Mouse (Mus musculus) G1E (cell line): Measurements from ENCODE around the gene Nek7. TPM values are rescaled to one million over a fixed set of nuclear protein-coding genes. Genes with fewer than 3 reads are reported as not detected.

Source experiments
- ATAC-seq: 2 replicates; pipeline ENCODE4 v1.8.0; 2016; ENCODE audit warnings: mild to moderate bottlenecking; ENCODE audit not compliant: insufficient number of reproducible peaks, poor library complexity, low FRiP score, severe bottlenecking; ENCODE audit errors: extremely low read depth
- DNase-seq: peaks from one replicate; pipeline ENCODE4 v3.0.0; 2012; ENCODE audit warnings: low spot score
- H3K27me3 ChIP-seq: 2 replicates; pipeline ENCODE4 v1.6.1; 2012; ENCODE audit warnings: mild to moderate bottlenecking, low read length, inconsistent platforms; ENCODE audit not compliant: insufficient read depth
- H3K36me3 ChIP-seq: replicated peaks from 2 replicates; pipeline ENCODE3; 2012; ENCODE audit warnings: mild to moderate bottlenecking, inconsistent platforms
- H3K4me1 ChIP-seq: 2 replicates; pipeline ENCODE4 v1.6.1; 2012; ENCODE audit warnings: low read depth, low read length, inconsistent platforms, mixed read lengths; ENCODE audit not compliant: insufficient read depth
- H3K4me3 ChIP-seq: 2 replicates; pipeline ENCODE4 v1.5.1; 2012; ENCODE audit warnings: low read depth, mild to moderate bottlenecking, inconsistent platforms, low read length, moderate library complexity, mixed read lengths
- H3K9me3 ChIP-seq: replicated peaks from 2 replicates; pipeline ENCODE4 v1.6.1; 2012; ENCODE audit warnings: inconsistent platforms
- CTCF ChIP-seq: IDR thresholded peaks from 2 replicates; pipeline ENCODE4 v1.5.1; 2012; ENCODE audit warnings: low read depth, low read length, inconsistent platforms, mixed read lengths
- GATA1 ChIP-seq: IDR thresholded peaks from 2 replicates; pipeline ENCODE4 v1.6.1; 2012; ENCODE audit warnings: borderline replicate concordance, low read length, inconsistent platforms, mixed read lengths
- GATA2 ChIP-seq: IDR thresholded peaks from 2 replicates; pipeline ENCODE4 v1.6.1; 2012; ENCODE audit warnings: low read depth, low read length, inconsistent platforms, borderline replicate concordance
- POLR2AphosphoS5 ChIP-seq: IDR thresholded peaks from 2 replicates; pipeline ENCODE4 v1.6.1; 2012; ENCODE audit warnings: low read depth, low read length, inconsistent platforms; ENCODE audit not compliant: insufficient replicate concordance
- TAL1 ChIP-seq: conservative IDR thresholded peaks from 2 replicates; pipeline ENCODE4 v1.6.1; 2012; ENCODE audit warnings: low read depth, low read length, inconsistent platforms, mixed read lengths
- polyA plus RNA-seq: library from polyadenylated mRNA; stranded (reverse); fragments of >175 nt; gene quantifications from 2 replicates; pipeline ENCODE4 v1.2.3, GENCODE M21; 2012
- total RNA-seq, 2 experiments: library from RNA; stranded (forward) in 1 of 2; stranded (reverse) in 1 of 2; fragments of 200-1000 nt in 1 of 2; fragments of >200 nt in 1 of 2; fragmentation: Nextera tagmentation in 1 of 2; gene quantifications; 2 replicates each; pipeline ENCODE4 v1.2.3; 2014 to 2017

The Nek7 gene
- total and polyA plus RNA-seq, 3 experiments, result 14.7 to 67.3 (median 49.9) TPM

GRCm38 (mm10) chr1:138590451-138591022 lies 29.4 kb downstream of the Nek7 start:
- Histone ChIP-seq H3K36me3 (peaks cover 50% of the 10 kb centered on the region), H3K4me3 (no peak overlapping the region), H3K9me3 (no peaks in the 10 kb centered on the region), H3K4me1 (no peaks in the 10 kb centered on the region), H3K27me3 (no peaks in the 10 kb centered on the region)
- TF ChIP-seq GATA2, result no peak
- no peak for TF ChIP-seq GATA1
- TF ChIP-seq TAL1, result no peak
- TF ChIP-seq CTCF, result no peak
- no peak for TF ChIP-seq POLR2AphosphoS5
- no peak for DNase-seq
- ATAC-seq, result no peak

- Histone ChIP-seq H3K36me3 (peaks cover 52% of the 10 kb centered on the region), H3K4me1 (no peaks in the 10 kb centered on the region), H3K9me3 (no peaks in the 10 kb centered on the region), H3K4me3 (no peak overlapping the region), H3K27me3 (no peaks in the 10 kb centered on the region)
- ATAC-seq, result no peak
- TF ChIP-seq TAL1, result no peak
- TF ChIP-seq CTCF, result no peak
- no peak for TF ChIP-seq POLR2AphosphoS5
- TF ChIP-seq GATA1, result no peak
- TF ChIP-seq GATA2, result no peak
- no peak for DNase-seq
Observed at GRCm38 (mm10) chr1:138589126-138589525, 30.8 kb downstream of the Nek7 start.

- Histone ChIP-seq H3K36me3 (peaks cover 55% of the 10 kb centered on the region), H3K27me3 (no peaks in the 10 kb centered on the region), H3K9me3 (no peaks in the 10 kb centered on the region), H3K4me1 (no peaks in the 10 kb centered on the region), H3K4me3 (no peak overlapping the region)
- ATAC-seq (no peak), DNase-seq (no peak)
- TF ChIP-seq GATA1, result no peak
- TF ChIP-seq TAL1, result no peak
- TF ChIP-seq POLR2AphosphoS5, result no peak
- TF ChIP-seq GATA2, result no peak
- TF ChIP-seq CTCF, result no peak
Observed at GRCm38 (mm10) chr1:138587812-138588211, 32.1 kb downstream of the Nek7 start.

GRCm38 (mm10) chr1:138586891-138587290 lies 33.0 kb downstream of the Nek7 start:
- H3K36me3 ChIP-seq, result peaks cover 58% of the 10 kb centered on the region
- no peaks in the 10 kb centered on the region for H3K27me3 ChIP-seq
- H3K9me3 ChIP-seq, result no peaks in the 10 kb centered on the region
- H3K4me3 ChIP-seq, result no peak overlapping the region
- TF ChIP-seq GATA1 (no peak), CTCF (no peak), TAL1 (no peak), POLR2AphosphoS5 (no peak), GATA2 (no peak)
- DNase-seq, result no peak
- ATAC-seq, result no peak
- peaks cover 4% of the 10 kb centered on the region; the same call in 1 of the 2 replicates for H3K4me1 ChIP-seq

GRCm38 (mm10) chr1:138584423-138585013 lies 35.4 kb downstream of the Nek7 start:
- H3K9me3 ChIP-seq, result no peaks in the 10 kb centered on the region
- ATAC-seq (no peak), DNase-seq (no peak)
- peaks cover 45% of the 10 kb centered on the region for H3K36me3 ChIP-seq
- H3K4me3 ChIP-seq, result no peak overlapping the region
- peaks cover 4% of the 10 kb centered on the region; the same call in 1 of the 2 replicates for H3K4me1 ChIP-seq
- no peaks in the 10 kb centered on the region for H3K27me3 ChIP-seq
- TF ChIP-seq GATA2 (no peak), TAL1 (no peak), CTCF (no peak), POLR2AphosphoS5 (no peak), GATA1 (no peak)

GRCm38 (mm10) chr1:138582225-138582624 lies 37.7 kb downstream of the Nek7 start:
- peaks cover 4% of the 10 kb centered on the region; the same call in 1 of the 2 replicates for H3K4me1 ChIP-seq
- TF ChIP-seq CTCF, result no peak
- TF ChIP-seq GATA2, result no peak
- no peak for TF ChIP-seq POLR2AphosphoS5
- no peak overlapping the region for H3K4me3 ChIP-seq
- no peaks in the 10 kb centered on the region for H3K9me3 ChIP-seq
- no peaks in the 10 kb centered on the region for H3K27me3 ChIP-seq
- ATAC-seq, result no peak
- H3K36me3 ChIP-seq, result peaks cover 30% of the 10 kb centered on the region
- DNase-seq, result no peak
